Mouse (Mus musculus) cerebellum, adult 2 months (tissue): ENCODE data around the gene Trim44.

Experiments
- CTCF ChIP-seq: fragments of 200-500 bp; IDR thresholded peaks from 2 replicates; pipeline ENCODE4 v1.5.1; 2011; ENCODE audit warnings: low read depth, mild to moderate bottlenecking, control low read depth, low read length, moderate library complexity, borderline replicate concordance; ENCODE audit not compliant: insufficient read depth
- POLR2A ChIP-seq: fragments of 200-500 bp; IDR thresholded peaks from 2 replicates; pipeline ENCODE4 v1.6.1; 2011; ENCODE audit warnings: low read length, control low read depth, borderline replicate concordance; ENCODE audit not compliant: insufficient read depth

DNA sequence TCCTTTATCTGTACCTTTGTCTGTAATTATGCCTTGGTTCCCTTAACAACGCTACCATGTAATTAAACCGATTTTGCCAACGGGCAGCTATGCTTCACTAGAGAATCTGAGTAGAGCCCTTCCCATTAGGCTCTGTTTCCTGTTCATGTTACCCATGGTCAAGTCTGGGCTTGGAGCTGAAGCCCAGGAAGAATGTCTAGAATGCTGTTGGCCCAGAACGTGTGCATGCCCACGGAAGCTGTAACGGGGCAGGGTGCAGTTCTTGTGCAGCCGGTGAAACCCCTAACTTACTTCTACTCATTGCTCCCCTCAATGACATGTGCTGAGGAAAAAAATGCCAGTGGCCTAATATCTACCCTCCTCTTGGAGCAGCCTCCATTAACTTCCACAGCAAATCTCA is 40.2 kb upstream of the Trim44 start:
- no peak for TF ChIP-seq POLR2A
- no peak for TF ChIP-seq CTCF
